In the genomic region with DNA sequence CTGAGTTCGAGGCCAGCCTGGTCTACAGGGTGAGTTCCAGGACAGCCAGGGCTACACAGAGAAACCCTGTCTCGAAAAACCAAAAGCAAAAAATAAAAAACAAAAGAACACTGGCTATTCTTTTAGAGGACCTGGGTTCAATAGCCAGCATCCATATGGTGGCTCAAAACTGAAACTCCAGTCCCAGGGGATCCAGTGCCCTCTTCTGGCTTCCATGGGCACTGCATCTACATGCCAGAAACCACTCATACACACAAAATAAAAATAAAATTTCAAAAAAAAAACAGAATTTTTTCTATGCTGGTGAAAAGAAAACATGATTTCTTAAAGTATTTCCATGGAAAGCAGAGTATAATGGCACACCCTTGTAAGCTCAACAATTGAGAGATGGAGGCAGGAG, we compare ENCODE assay signal across 8 mouse cellular contexts. TPM values are rescaled to one million over a fixed set of nuclear protein-coding genes. Genes with fewer than 3 reads are reported as not detected.
DNase-seq lines count a peak whose midpoint lies in the region; ATAC-seq and TF ChIP-seq lines count a peak whose summit lies in the region.

No protein-coding gene starts in this region.

- no peak for ATAC-seq in forebrain, postnatal 0 days
- ATAC-seq in lung, embryonic 14.5 days (ENCODE audit: insufficient read depth): no peak

- H3K4me2 ChIP-seq in forebrain, postnatal 0 days (ENCODE audit: low read depth): no peak overlapping the region
- no peak overlapping the region for H3K4me2 ChIP-seq in lung, embryonic 14.5 days

- H3K27ac ChIP-seq in forebrain, postnatal 0 days (ENCODE audit: low read depth, low read length): no peak overlapping the region
- no peak overlapping the region for H3K27ac ChIP-seq in forebrain, embryonic 10.5 days
- no peak overlapping the region for H3K27ac ChIP-seq in lung, embryonic 14.5 days (ENCODE audit: low read depth)
- H3K27ac ChIP-seq in thymus, adult 2 months (ENCODE audit: control insufficient read depth, insufficient read depth, low read length): no peak overlapping the region

- H3K9me3 ChIP-seq in forebrain, postnatal 0 days (ENCODE audit: low read length): no peaks in the 10 kb centered on the region
- no peaks in the 10 kb centered on the region for H3K9me3 ChIP-seq in forebrain, embryonic 10.5 days
- H3K9me3 ChIP-seq in lung, embryonic 14.5 days (ENCODE audit: low read depth, low read length): no peaks in the 10 kb centered on the region

- no peak overlapping the region for H3K9ac ChIP-seq in forebrain, postnatal 0 days
- H3K9ac ChIP-seq in lung, embryonic 14.5 days: no peak overlapping the region

- no peak for DNase-seq in forebrain, postnatal 0 days
- no peak for DNase-seq in forebrain, embryonic 10.5 days (ENCODE audit: extremely low spot score, low spot score)
- peak; percentile 58 for DNase-seq in 416B (ENCODE audit: low read depth)
- DNase-seq in adrenal gland, postnatal 25 days: peak; percentile 35
- DNase-seq in lung, embryonic 14.5 days: peak; percentile 61
- peak; percentile 47 for DNase-seq in thymus, adult 2 months
- no peak for DNase-seq in layer of hippocampus, adult 18-20 months (ENCODE audit: low spot score in 2 of 2)
- DNase-seq in layer of hippocampus, adult 11-12 months (ENCODE audit: low spot score): no peak

- no peak for TF ChIP-seq POLR2A in thymus, adult 2 months (IDR thresholded peaks at IDR 0.05; ENCODE audit: control insufficient read depth, extremely low read depth, insufficient read depth, low read length, poor library complexity)

- TF ChIP-seq CTCF in forebrain, postnatal 0 days (IDR thresholded peaks at IDR 0.05; ENCODE audit: low read depth): peak; percentile 46
- TF ChIP-seq CTCF in lung, embryonic 14.5 days (IDR thresholded peaks at IDR 0.05; ENCODE audit: low read depth): peak; percentile 60
- no peak for TF ChIP-seq CTCF in thymus, adult 2 months (IDR thresholded peaks at IDR 0.05; ENCODE audit: borderline replicate concordance, control insufficient read depth, extremely low read depth, insufficient read depth, low read length, poor library complexity)

- no peaks in the 10 kb centered on the region for H3K4me1 ChIP-seq in forebrain, postnatal 0 days (ENCODE audit: insufficient read depth)
- no peaks in the 10 kb centered on the region for H3K4me1 ChIP-seq in forebrain, embryonic 10.5 days
- no peaks in the 10 kb centered on the region for H3K4me1 ChIP-seq in lung, embryonic 14.5 days (ENCODE audit: insufficient read depth)
- no peaks in the 10 kb centered on the region for H3K4me1 ChIP-seq in thymus, adult 2 months (replicated peaks; ENCODE audit: control insufficient read depth, insufficient read depth, low read length)

- peaks cover 4% of the 10 kb centered on the region; the same call in 1 of the 2 replicates for H3K36me3 ChIP-seq in forebrain, postnatal 0 days (ENCODE audit: insufficient read depth)
- H3K36me3 ChIP-seq in forebrain, embryonic 10.5 days (replicated peaks): peaks cover 15% of the 10 kb centered on the region
- peaks cover 6% of the 10 kb centered on the region; the same call in 1 of the 2 replicates for H3K36me3 ChIP-seq in lung, embryonic 14.5 days (ENCODE audit: insufficient read depth)
- no peaks in the 10 kb centered on the region for H3K36me3 ChIP-seq in thymus, adult 2 months (ENCODE audit: control insufficient read depth, insufficient read depth, low read length)

- WGBS in forebrain, postnatal 0 days: 73% methylated on average over 2 of the region's 2 CpGs
- WGBS in forebrain, embryonic 10.5 days: 88% methylated on average over 2 of the region's 2 CpGs
- 88% methylated on average over 2 of the region's 2 CpGs for WGBS in lung, embryonic 14.5 days
- 98% methylated on average over 2 of the region's 2 CpGs for WGBS in thymus, adult 2 months

- H3K4me3 ChIP-seq in forebrain, postnatal 0 days (ENCODE audit: low read depth, low read length): no peak overlapping the region
- no peak overlapping the region for H3K4me3 ChIP-seq in forebrain, embryonic 10.5 days
- no peak overlapping the region for H3K4me3 ChIP-seq in lung, embryonic 14.5 days (ENCODE audit: low read depth, low read length)
- no peak overlapping the region for H3K4me3 ChIP-seq in thymus, adult 2 months (ENCODE audit: control insufficient read depth, insufficient read depth, low read length)

- no peaks in the 10 kb centered on the region for H3K27me3 ChIP-seq in forebrain, postnatal 0 days (ENCODE audit: insufficient read depth, low read length)
- H3K27me3 ChIP-seq in forebrain, embryonic 10.5 days (ENCODE audit: poor library complexity, severe bottlenecking): no peaks in the 10 kb centered on the region
- H3K27me3 ChIP-seq in lung, embryonic 14.5 days (ENCODE audit: insufficient read depth, low read length): no peaks in the 10 kb centered on the region
- no peaks in the 10 kb centered on the region for H3K27me3 ChIP-seq in thymus, adult 2 months (ENCODE audit: control insufficient read depth, insufficient read depth, low read length)

RNA-seq across cellular contexts. Expression of a gene that starts 18.3 kb away (rescaled TPM):
- total RNA-seq in forebrain, postnatal 0 days (2014; rRNA removed): 59.2 and 70.1 TPM in 2 replicates
- 88.7 and 213 TPM in 2 replicates for polyA plus RNA-seq in forebrain, postnatal 0 days (2015; fragmentation: Nextera tagmentation; extraction: Ambion mirVana)
- polyA plus RNA-seq in forebrain, embryonic 10.5 days (2016; fragmentation: Nextera tagmentation; extraction: Ambion mirVana): 142 and 145 TPM in 2 replicates
- total RNA-seq in adrenal gland, postnatal 25 days (2021): 131 and 144 TPM in 2 replicates
- polyA plus RNA-seq in lung, embryonic 14.5 days (2014; fragmentation: Nextera tagmentation; extraction: Ambion mirVana): 112 and 114 TPM in 2 replicates
- 47.9 and 52.0 TPM in 2 replicates for polyA plus RNA-seq in thymus, adult 2 months (2012; rRNA removed)
- 100 to 1,000 TPM; 174 to 181 TPM for total RNA-seq in layer of hippocampus, adult 18-20 months (2021)

RNA-seq across cellular contexts. Expression of a gene that starts 47.7 kb away (rescaled TPM):
- 103 and 109 TPM in 2 replicates for total RNA-seq in forebrain, postnatal 0 days (2014; rRNA removed)
- 160 and 179 TPM in 2 replicates for polyA plus RNA-seq in forebrain, postnatal 0 days (2015; fragmentation: Nextera tagmentation; extraction: Ambion mirVana)
- polyA plus RNA-seq in forebrain, embryonic 10.5 days (2016; fragmentation: Nextera tagmentation; extraction: Ambion mirVana): 118 and 119 TPM in 2 replicates
- 51.8 and 53.9 TPM in 2 replicates for total RNA-seq in adrenal gland, postnatal 25 days (2021)
- polyA plus RNA-seq in lung, embryonic 14.5 days (2014; fragmentation: Nextera tagmentation; extraction: Ambion mirVana): 104 and 112 TPM in 2 replicates
- 89.3 and 107 TPM in 2 replicates for polyA plus RNA-seq in thymus, adult 2 months (2012; rRNA removed)
- total RNA-seq in layer of hippocampus, adult 18-20 months (2021): 10 to 100 TPM; 58.5 to 68.8 TPM

Comparison
In these comparisons a context has a peak if more than half of its experiments do, and no peak if none do; other contexts are left out.
1. DNase-seq: peak in 416B (single experiment), adrenal gland, postnatal 25 days (single experiment), lung, embryonic 14.5 days (single experiment) and thymus, adult 2 months (single experiment); none in forebrain, postnatal 0 days (single experiment), forebrain, embryonic 10.5 days (single experiment), layer of hippocampus, adult 18-20 months (0 of 2) and layer of hippocampus, adult 11-12 months (single experiment).